Mouse (Mus musculus): ENCODE measurements around the gene Slc25a34. TPM values are rescaled to one million over a fixed set of nuclear protein-coding genes. Genes with fewer than 3 reads are reported as not detected.

Gene Slc25a34
- polyA plus RNA-seq, 1 experiment from 2014 or later, result 0.26 TPM

- ATAC-seq (replicated peaks; ENCODE audit: low FRiP score, low TSS enrichment, low read depth), result no peak
- Histone ChIP-seq H3K4me1 (replicated peaks; ENCODE audit: control insufficient read depth, insufficient read depth, low read length) (no peaks in the 10 kb centered on the region), H3K27me3 (replicated peaks; ENCODE audit: control insufficient read depth, insufficient read depth, low read length) (no peaks in the 10 kb centered on the region), H3K9ac (ENCODE audit: low read length) (no peak overlapping the region), H3K27ac (ENCODE audit: low read depth) (no peak overlapping the region), H3K9me3 (ENCODE audit: control insufficient read depth, low read length) (no peaks in the 10 kb centered on the region), H3K36me3 (ENCODE audit: control insufficient read depth, insufficient read depth, low read length) (peaks cover 76% of the 10 kb centered on the region), H3K4me2 (ENCODE audit: low read length) (no peak overlapping the region), H3K4me3 (ENCODE audit: low read depth, low read length) (no peak overlapping the region)
- WGBS, result 93% methylated on average over 5 of the region's 5 CpGs
- DNase-seq (ENCODE audit: low spot score), result no peak
Observed at GRCm38 (mm10) chr4:141636693-141637092, 13.1 kb upstream of the Slc25a34 start.

DNA sequence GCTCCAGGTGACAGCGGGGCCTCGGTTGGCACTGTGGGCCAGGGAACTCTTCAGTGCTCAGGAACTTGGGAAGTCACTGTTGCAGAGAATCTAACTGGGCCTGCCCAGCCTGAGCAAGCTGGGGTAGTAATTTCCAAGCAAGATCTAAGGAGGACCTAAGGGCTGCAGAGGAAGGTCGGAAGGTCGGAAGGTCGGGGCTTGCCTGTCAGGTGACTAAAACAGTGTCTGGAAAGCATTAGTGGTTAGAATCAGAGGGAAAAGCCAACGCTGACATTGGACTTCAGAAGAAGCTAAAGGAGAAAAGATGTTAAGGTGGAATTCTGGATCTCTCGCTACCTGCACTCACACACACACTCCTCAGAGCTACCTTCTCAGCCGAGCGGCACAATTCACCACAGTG, 12.4 kb upstream of the Slc25a34 start:
- 71% methylated on average over 9 of the region's 9 CpGs for WGBS
- no peak for DNase-seq (ENCODE audit: low spot score)
- no peak overlapping the region for H3K9ac ChIP-seq (ENCODE audit: low read length)

DNA sequence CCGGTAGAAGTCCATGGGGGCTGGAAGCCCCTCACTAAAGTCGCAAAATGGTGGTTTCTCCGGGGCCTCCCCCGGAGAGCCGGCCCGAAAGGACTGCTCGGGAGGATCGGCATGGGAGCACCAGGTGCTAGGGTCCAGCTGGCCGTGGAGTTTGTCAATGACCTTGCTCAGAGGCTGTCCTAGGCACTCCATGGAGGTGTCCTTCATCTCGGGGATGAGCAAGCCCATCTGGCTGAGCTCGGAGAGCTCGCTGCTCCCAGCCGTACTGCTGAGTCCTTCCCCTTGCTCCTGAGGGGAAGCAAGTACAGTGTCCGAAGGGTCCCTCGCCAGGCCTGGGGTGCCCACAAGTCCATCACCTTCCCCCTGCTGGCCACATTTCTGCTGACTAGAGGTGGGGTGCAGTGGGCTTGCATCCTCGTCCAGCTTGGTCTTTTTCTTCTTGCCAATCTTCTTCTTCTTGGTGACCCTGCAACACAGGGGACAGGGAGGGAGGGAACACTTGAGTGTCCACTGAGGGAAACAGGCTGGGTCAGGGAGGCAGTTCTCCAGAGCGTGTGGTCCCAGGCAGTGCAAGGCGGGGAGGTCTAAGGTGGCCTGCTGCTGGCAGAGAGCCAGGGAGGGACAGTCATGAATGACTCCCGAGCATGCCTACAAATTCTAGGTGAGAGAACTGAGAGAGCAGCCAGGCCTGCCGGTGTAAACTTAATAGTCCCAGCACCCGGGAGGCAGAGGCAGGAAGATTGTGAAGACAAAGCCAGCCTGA, 8.7 kb upstream of the Slc25a34 start:
- Histone ChIP-seq H3K9me3 (ENCODE audit: control insufficient read depth, low read length) (no peaks in the 10 kb centered on the region), H3K36me3 (ENCODE audit: control insufficient read depth, insufficient read depth, low read length) (peaks cover 88% of the 10 kb centered on the region), H3K4me1 (replicated peaks; ENCODE audit: control insufficient read depth, insufficient read depth, low read length) (no peaks in the 10 kb centered on the region), H3K4me3 (ENCODE audit: low read depth, low read length) (no peak overlapping the region), H3K27me3 (replicated peaks; ENCODE audit: control insufficient read depth, insufficient read depth, low read length) (no peaks in the 10 kb centered on the region), H3K27ac (ENCODE audit: low read depth) (no peak overlapping the region), H3K4me2 (ENCODE audit: low read length) (no peak overlapping the region), H3K9ac (ENCODE audit: low read length) (no peak overlapping the region)
- ATAC-seq (replicated peaks; ENCODE audit: low FRiP score, low TSS enrichment, low read depth) (no peak), DNase-seq (ENCODE audit: low spot score) (no peak)
- WGBS, result 90% methylated on average over 21 of the region's 21 CpGs

More for the DNA sequence above, 12.4 kb upstream of the Slc25a34 start:
- no peak overlapping the region for H3K27ac ChIP-seq (ENCODE audit: low read depth)
- peaks cover 76% of the 10 kb centered on the region for H3K36me3 ChIP-seq (ENCODE audit: control insufficient read depth, insufficient read depth, low read length)
- no peak for ATAC-seq (replicated peaks; ENCODE audit: low FRiP score, low TSS enrichment, low read depth)
- H3K4me3 ChIP-seq (ENCODE audit: low read depth, low read length), result no peak overlapping the region
- no peaks in the 10 kb centered on the region for H3K9me3 ChIP-seq (ENCODE audit: control insufficient read depth, low read length)
- H3K27me3 ChIP-seq (replicated peaks; ENCODE audit: control insufficient read depth, insufficient read depth, low read length), result no peaks in the 10 kb centered on the region
- H3K4me2 ChIP-seq (ENCODE audit: low read length), result no peak overlapping the region
- H3K4me1 ChIP-seq (replicated peaks; ENCODE audit: control insufficient read depth, insufficient read depth, low read length), result no peaks in the 10 kb centered on the region

GRCm38 (mm10) chr4:141631250-141631649, 7.6 kb upstream of the Slc25a34 start:
- Histone ChIP-seq H3K27me3 (replicated peaks; ENCODE audit: control insufficient read depth, insufficient read depth, low read length) (no peaks in the 10 kb centered on the region), H3K4me1 (replicated peaks; ENCODE audit: control insufficient read depth, insufficient read depth, low read length) (no peaks in the 10 kb centered on the region), H3K4me3 (ENCODE audit: low read depth, low read length) (no peak overlapping the region), H3K27ac (ENCODE audit: low read depth) (no peak overlapping the region), H3K36me3 (ENCODE audit: control insufficient read depth, insufficient read depth, low read length) (peaks cover 86% of the 10 kb centered on the region), H3K9me3 (ENCODE audit: control insufficient read depth, low read length) (no peaks in the 10 kb centered on the region), H3K9ac (ENCODE audit: low read length) (no peak overlapping the region), H3K4me2 (ENCODE audit: low read length) (no peak overlapping the region)
- no peak for DNase-seq (ENCODE audit: low spot score)
- 92% methylated on average over 20 of the region's 20 CpGs for WGBS
- ATAC-seq (replicated peaks; ENCODE audit: low FRiP score, low TSS enrichment, low read depth), result no peak

DNA sequence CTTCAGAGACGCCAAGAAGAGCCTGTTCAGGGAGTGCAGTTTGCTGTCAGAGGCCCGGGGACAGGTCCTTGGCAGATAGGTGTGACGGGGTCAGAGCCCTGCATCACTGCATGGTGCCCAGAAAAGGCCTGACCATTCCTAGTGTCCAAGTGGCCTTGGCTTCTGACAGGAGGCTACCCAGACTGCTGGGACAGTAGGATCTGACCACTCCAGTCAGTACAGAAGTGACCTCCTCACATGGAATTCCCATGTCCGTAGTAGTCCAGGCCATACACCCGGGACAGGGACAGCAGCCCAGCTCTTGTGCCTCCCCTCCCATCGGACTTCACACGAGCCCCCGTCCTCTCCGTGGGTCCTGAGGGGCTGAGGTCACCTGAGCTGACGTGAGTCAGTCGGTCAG, 6.4 kb upstream of the Slc25a34 start:
- peaks cover 85% of the 10 kb centered on the region for H3K36me3 ChIP-seq (ENCODE audit: control insufficient read depth, insufficient read depth, low read length)
- no peaks in the 10 kb centered on the region for H3K27me3 ChIP-seq (replicated peaks; ENCODE audit: control insufficient read depth, insufficient read depth, low read length)
- no peaks in the 10 kb centered on the region for H3K4me1 ChIP-seq (replicated peaks; ENCODE audit: control insufficient read depth, insufficient read depth, low read length)
- 90% methylated on average over 11 of the region's 11 CpGs for WGBS
- no peak overlapping the region for H3K4me2 ChIP-seq (ENCODE audit: low read length)
- H3K4me3 ChIP-seq (ENCODE audit: low read depth, low read length), result no peak overlapping the region
- H3K9me3 ChIP-seq (ENCODE audit: control insufficient read depth, low read length), result no peaks in the 10 kb centered on the region
- DNase-seq (ENCODE audit: low spot score), result no peak
- H3K27ac ChIP-seq (ENCODE audit: low read depth), result no peak overlapping the region
- no peak for ATAC-seq (replicated peaks; ENCODE audit: low FRiP score, low TSS enrichment, low read depth)
- no peak overlapping the region for H3K9ac ChIP-seq (ENCODE audit: low read length)

DNA sequence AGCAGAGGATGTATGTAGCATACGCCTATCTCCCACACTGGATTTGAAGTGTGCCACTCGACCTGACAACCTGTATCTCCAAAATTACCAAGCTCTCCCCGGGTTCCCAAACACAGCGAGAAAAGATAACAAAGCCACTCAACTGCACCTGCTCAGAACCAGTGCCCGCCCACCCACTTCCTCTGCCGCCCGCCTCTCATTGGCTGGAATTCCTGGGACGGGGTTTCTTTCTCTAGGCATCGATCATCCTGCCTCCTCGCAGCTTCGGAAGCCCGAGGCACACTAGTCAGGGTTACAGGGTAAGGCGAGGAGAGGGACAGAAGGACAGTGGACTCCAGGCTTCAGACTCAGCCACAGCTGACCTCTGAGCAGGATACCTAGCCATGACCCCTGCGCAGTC, 5.0 kb upstream of the Slc25a34 start:
- Histone ChIP-seq H3K27ac (ENCODE audit: low read depth) (no peak overlapping the region), H3K4me3 (ENCODE audit: low read depth, low read length) (no peak overlapping the region), H3K9ac (ENCODE audit: low read length) (no peak overlapping the region), H3K4me1 (replicated peaks; ENCODE audit: control insufficient read depth, insufficient read depth, low read length) (peaks cover 5% of the 10 kb centered on the region), H3K9me3 (ENCODE audit: control insufficient read depth, low read length) (no peaks in the 10 kb centered on the region), H3K27me3 (replicated peaks; ENCODE audit: control insufficient read depth, insufficient read depth, low read length) (no peaks in the 10 kb centered on the region), H3K36me3 (ENCODE audit: control insufficient read depth, insufficient read depth, low read length) (peaks cover 74% of the 10 kb centered on the region), H3K4me2 (ENCODE audit: low read length) (no peak overlapping the region)
- WGBS, result 87% methylated on average over 14 of the region's 14 CpGs
- DNase-seq (ENCODE audit: low spot score) (no peak), ATAC-seq (replicated peaks; ENCODE audit: low FRiP score, low TSS enrichment, low read depth) (no peak)

DNA sequence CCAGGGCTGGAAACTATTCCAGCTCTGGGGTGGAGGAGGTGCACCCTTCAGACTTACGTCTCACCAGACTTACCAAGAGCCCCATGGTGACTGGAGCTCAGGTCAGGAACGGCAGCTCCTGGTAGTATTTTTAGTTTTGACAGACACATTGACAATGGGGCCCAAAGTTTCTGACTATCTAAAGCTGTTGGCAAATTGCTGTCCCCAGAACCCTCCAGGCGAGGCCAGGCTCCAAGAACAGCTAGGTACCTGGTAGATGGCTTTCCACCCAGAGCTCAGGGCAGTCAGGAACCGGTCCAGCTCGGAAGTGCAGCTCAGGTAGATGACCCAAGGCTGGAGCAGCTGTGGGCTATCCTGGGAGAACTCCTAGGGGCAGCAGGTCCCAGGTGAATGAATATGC, 3.9 kb upstream of the Slc25a34 start:
- Histone ChIP-seq H3K4me3 (ENCODE audit: low read depth, low read length) (no peak overlapping the region), H3K9me3 (ENCODE audit: control insufficient read depth, low read length) (no peaks in the 10 kb centered on the region), H3K36me3 (ENCODE audit: control insufficient read depth, insufficient read depth, low read length) (peaks cover 66% of the 10 kb centered on the region), H3K9ac (ENCODE audit: low read length) (no peak overlapping the region), H3K4me1 (replicated peaks; ENCODE audit: control insufficient read depth, insufficient read depth, low read length) (peaks cover 6% of the 10 kb centered on the region), H3K4me2 (ENCODE audit: low read length) (no peak overlapping the region), H3K27me3 (replicated peaks; ENCODE audit: control insufficient read depth, insufficient read depth, low read length) (no peaks in the 10 kb centered on the region), H3K27ac (ENCODE audit: low read depth) (no peak overlapping the region)
- DNase-seq (ENCODE audit: low spot score) (no peak), ATAC-seq (replicated peaks; ENCODE audit: low FRiP score, low TSS enrichment, low read depth) (no peak)
- 91% methylated on average over 5 of the region's 5 CpGs for WGBS

DNA sequence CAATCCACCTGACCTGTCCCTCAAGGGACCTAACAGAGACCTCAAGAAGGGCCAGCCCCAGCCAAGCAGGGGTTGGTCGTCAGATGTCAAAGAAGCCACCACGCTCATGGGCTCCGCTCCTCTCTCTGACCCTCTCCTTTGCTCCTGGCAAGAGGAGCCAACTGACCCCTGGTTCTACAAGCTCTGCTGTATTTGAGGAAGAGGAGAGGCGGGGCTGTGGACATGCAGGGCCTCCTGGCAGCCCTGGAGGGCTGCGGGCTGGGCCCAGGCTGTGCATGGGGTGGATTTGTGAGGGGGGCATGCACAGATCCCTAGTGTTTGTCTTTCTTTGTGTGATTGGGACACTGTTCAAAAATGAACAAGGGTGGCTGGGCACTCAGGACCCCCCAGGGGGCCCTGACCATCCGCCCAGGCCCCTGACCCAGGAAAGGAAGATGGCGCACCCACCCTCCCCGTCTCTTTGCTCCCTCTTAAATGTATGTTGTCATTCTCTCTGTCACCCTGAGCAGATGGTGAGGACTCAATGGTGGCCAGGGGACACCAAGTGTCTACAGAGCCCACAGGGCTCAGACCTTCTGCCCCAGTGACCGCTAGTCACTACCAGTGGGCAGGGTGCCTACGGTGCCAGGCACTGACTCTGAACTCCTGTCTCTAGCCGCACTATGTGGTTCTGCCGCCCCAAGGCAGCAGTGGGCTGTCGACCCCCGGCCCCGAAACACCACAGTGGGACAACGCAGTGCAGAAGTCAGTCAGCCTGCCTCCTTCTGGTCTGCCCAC, 2.3 kb upstream of the Slc25a34 start:
- Histone ChIP-seq H3K9me3 (ENCODE audit: control insufficient read depth, low read length) (no peaks in the 10 kb centered on the region), H3K27me3 (replicated peaks; ENCODE audit: control insufficient read depth, insufficient read depth, low read length) (no peaks in the 10 kb centered on the region), H3K27ac (ENCODE audit: low read depth) (no peak overlapping the region), H3K4me3 (ENCODE audit: low read depth, low read length) (no peak overlapping the region), H3K4me1 (replicated peaks; ENCODE audit: control insufficient read depth, insufficient read depth, low read length) (peaks cover 6% of the 10 kb centered on the region), H3K4me2 (ENCODE audit: low read length) (no peak overlapping the region), H3K36me3 (ENCODE audit: control insufficient read depth, insufficient read depth, low read length) (peaks cover 51% of the 10 kb centered on the region), H3K9ac (ENCODE audit: low read length) (no peak overlapping the region)
- 88% methylated on average over 16 of the region's 16 CpGs for WGBS
- ATAC-seq (replicated peaks; ENCODE audit: low FRiP score, low TSS enrichment, low read depth) (no peak), DNase-seq (ENCODE audit: low spot score) (no peak)
